24 mouse cellular contexts compared by ENCODE assay signal in the genomic region with DNA sequence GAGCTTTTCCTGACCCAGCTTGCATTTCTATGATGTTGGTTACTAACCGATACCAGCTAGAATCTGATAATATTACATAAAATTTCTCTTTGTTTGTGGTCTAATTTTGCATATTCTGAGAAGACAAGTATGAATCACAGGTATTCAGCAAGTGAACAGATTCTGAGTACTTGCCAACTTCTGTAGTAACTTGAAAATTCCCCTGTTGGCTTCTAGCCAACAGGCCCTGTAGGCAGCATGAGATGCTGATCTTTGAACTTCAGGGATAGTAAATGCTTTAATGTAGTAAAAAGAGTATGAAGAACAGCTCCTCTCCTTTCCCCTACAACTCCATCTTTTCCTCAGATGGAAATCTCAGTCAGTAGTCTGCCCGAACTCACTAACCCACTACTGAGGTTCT.
DNase-seq lines count a peak whose midpoint lies in the region; ATAC-seq and TF ChIP-seq lines count a peak whose summit lies in the region.
"Had no signal": no experiment of that assay in that cellular context is flagged by ENCODE, and none has a peak within 500 bp of the region (broad histone marks: within the 10 kb centered on the region; RNA-seq: fewer than 3 reads in every experiment).

No protein-coding gene starts in this region.

- H3K4me1 ChIP-seq in embryonic facial prominence, embryonic 14.5 days (ENCODE audit: control insufficient read depth, insufficient read depth, low read length), result no peaks in the 10 kb centered on the region
- H3K4me1 ChIP-seq in embryonic facial prominence, embryonic 10.5 days, result peaks cover 3% of the 10 kb centered on the region; the same call in 1 of the 2 replicates
- H3K4me1 ChIP-seq in limb, embryonic 14.5 days (ENCODE audit: control insufficient read depth, insufficient read depth, low read length), result peaks cover 6% of the 10 kb centered on the region; the same call in 1 of the 2 replicates
- H3K4me1 ChIP-seq in limb, embryonic 10.5 days, result peaks cover 7% of the 10 kb centered on the region; the same call in 1 of the 2 replicates
- no peaks in the 10 kb centered on the region for H3K4me1 ChIP-seq in forebrain, embryonic 13.5 days

- TF ChIP-seq POLR2A in limb, embryonic 14.5 days (IDR thresholded peaks at IDR 0.05; ENCODE audit: borderline replicate concordance, extremely low read depth, insufficient read depth, insufficient read length), result no peak

- no peak for ATAC-seq in embryonic facial prominence, embryonic 14.5 days (ENCODE audit: low read depth)
- ATAC-seq in limb, embryonic 14.5 days (ENCODE audit: low FRiP score, low read depth), result no peak
- ATAC-seq in forebrain, embryonic 13.5 days, result no peak
- ATAC-seq: activated CD4-positive, CD25-positive, alpha-beta regulatory T cell, adult 4 months; CD4-positive, CD25-positive, alpha-beta regulatory T cell, adult 4 months; forebrain, embryonic 16.5 days; Patski had no signal

- peak; percentile 51 for DNase-seq in embryonic facial prominence, embryonic 14.5 days (ENCODE audit: low spot score)
- no peak for DNase-seq in embryonic facial prominence, embryonic 10.5 days (ENCODE audit: low spot score)
- DNase-seq in limb, embryonic 14.5 days (ENCODE audit: low spot score), result peak; percentile 27
- DNase-seq in limb, embryonic 10.5 days (ENCODE audit: low spot score), result no peak
- peak; percentile 35 for DNase-seq in 3134 (ENCODE audit: extremely low read depth, insufficient read length, low spot score)
- peak; percentile 56 for DNase-seq in Muller cell, postnatal 12 days (ENCODE audit: inconsistent ontology term)
- no peak for DNase-seq in frontal cortex, postnatal 36 days (ENCODE audit: low spot score in 2 of 2)
- DNase-seq: adrenal gland, adult 8-10 months; adrenal gland, postnatal 14 days; adrenal gland, postnatal 36 days; B cell, adult 2 months; cerebellum, adult 11-12 months; cerebellum, adult 2 months; cerebellum, adult 9-10 months; cerebellum, postnatal 10 days; cerebellum, postnatal 25 days had no signal

- no peak overlapping the region for H3K4me3 ChIP-seq in embryonic facial prominence, embryonic 14.5 days (ENCODE audit: low read depth, low read length)
- H3K4me3 ChIP-seq in embryonic facial prominence, embryonic 10.5 days, result no peak overlapping the region
- H3K4me3 ChIP-seq in limb, embryonic 14.5 days (replicated peaks; ENCODE audit: low read length), result no peak overlapping the region
- H3K4me3 ChIP-seq in limb, embryonic 10.5 days, result no peak overlapping the region
- no peak overlapping the region for H3K4me3 ChIP-seq in forebrain, embryonic 13.5 days
- H3K4me3 ChIP-seq: embryonic facial prominence, embryonic 13.5 days had no signal

- no peaks in the 10 kb centered on the region for H3K27me3 ChIP-seq in embryonic facial prominence, embryonic 14.5 days (replicated peaks; ENCODE audit: control insufficient read depth, insufficient read depth, low read length)
- H3K27me3 ChIP-seq in embryonic facial prominence, embryonic 10.5 days (replicated peaks; ENCODE audit: low read depth, poor library complexity, severe bottlenecking), result no peaks in the 10 kb centered on the region
- no peaks in the 10 kb centered on the region for H3K27me3 ChIP-seq in limb, embryonic 14.5 days (ENCODE audit: control insufficient read depth, insufficient read depth, low read length)
- H3K27me3 ChIP-seq in limb, embryonic 10.5 days (ENCODE audit: low read depth, poor library complexity, severe bottlenecking), result no peaks in the 10 kb centered on the region
- H3K27me3 ChIP-seq in forebrain, embryonic 13.5 days, result no peaks in the 10 kb centered on the region
- H3K27me3 ChIP-seq: CH12.LX; embryonic facial prominence, embryonic 13.5 days; Patski had no signal

- H3K4me2 ChIP-seq in embryonic facial prominence, embryonic 14.5 days (ENCODE audit: low read depth, low read length), result no peak overlapping the region
- H3K4me2 ChIP-seq in limb, embryonic 14.5 days (replicated peaks; ENCODE audit: low read depth, low read length, severe bottlenecking), result no peak overlapping the region
- H3K4me2 ChIP-seq in forebrain, embryonic 13.5 days, result no peak overlapping the region
- H3K4me2 ChIP-seq: embryonic facial prominence, embryonic 13.5 days had no signal

- no peak overlapping the region for H3K27ac ChIP-seq in embryonic facial prominence, embryonic 14.5 days (replicated peaks; ENCODE audit: low read depth, low read length)
- H3K27ac ChIP-seq in embryonic facial prominence, embryonic 10.5 days (replicated peaks), result no peak overlapping the region
- H3K27ac ChIP-seq in limb, embryonic 14.5 days (replicated peaks; ENCODE audit: low read depth, low read length), result no peak overlapping the region
- no peak overlapping the region for H3K27ac ChIP-seq in limb, embryonic 10.5 days
- H3K27ac ChIP-seq in forebrain, embryonic 13.5 days, result no peak overlapping the region
- H3K27ac ChIP-seq: embryonic facial prominence, embryonic 13.5 days had no signal

- no peak overlapping the region for H3K9ac ChIP-seq in embryonic facial prominence, embryonic 14.5 days (ENCODE audit: low read depth, low read length)
- H3K9ac ChIP-seq in limb, embryonic 14.5 days (ENCODE audit: low read depth, low read length, severe bottlenecking), result no peak overlapping the region
- no peak overlapping the region for H3K9ac ChIP-seq in forebrain, embryonic 13.5 days
- H3K9ac ChIP-seq: embryonic facial prominence, embryonic 13.5 days had no signal

- H3K9me3 ChIP-seq in embryonic facial prominence, embryonic 14.5 days (ENCODE audit: control insufficient read depth, low read length), result no peaks in the 10 kb centered on the region
- H3K9me3 ChIP-seq in embryonic facial prominence, embryonic 10.5 days, result no peaks in the 10 kb centered on the region
- H3K9me3 ChIP-seq in limb, embryonic 14.5 days (ENCODE audit: control insufficient read depth, low read length), result no peaks in the 10 kb centered on the region
- H3K9me3 ChIP-seq in limb, embryonic 10.5 days (replicated peaks), result no peaks in the 10 kb centered on the region
- H3K9me3 ChIP-seq in forebrain, embryonic 13.5 days (replicated peaks), result no peaks in the 10 kb centered on the region
- H3K9me3 ChIP-seq: embryonic facial prominence, embryonic 13.5 days; G1E had no signal

- WGBS in embryonic facial prominence, embryonic 14.5 days, result 73% methylated on average over 2 of the region's 2 CpGs
- 94% methylated on average over 2 of the region's 2 CpGs for WGBS in embryonic facial prominence, embryonic 10.5 days
- 90% methylated on average over 2 of the region's 2 CpGs for WGBS in limb, embryonic 14.5 days
- 94% methylated on average over 2 of the region's 2 CpGs for WGBS in limb, embryonic 10.5 days
- 100% methylated on average over 2 of the region's 2 CpGs for WGBS in forebrain, embryonic 13.5 days

- no peaks in the 10 kb centered on the region for H3K36me3 ChIP-seq in embryonic facial prominence, embryonic 14.5 days (ENCODE audit: control insufficient read depth, insufficient read depth, low read length)
- no peaks in the 10 kb centered on the region for H3K36me3 ChIP-seq in embryonic facial prominence, embryonic 10.5 days (replicated peaks)
- no peaks in the 10 kb centered on the region for H3K36me3 ChIP-seq in limb, embryonic 14.5 days (ENCODE audit: control insufficient read depth, insufficient read depth, low read length)
- H3K36me3 ChIP-seq in limb, embryonic 10.5 days, result no peaks in the 10 kb centered on the region
- H3K36me3 ChIP-seq in forebrain, embryonic 13.5 days (ENCODE audit: poor library complexity, severe bottlenecking), result no peaks in the 10 kb centered on the region
- H3K36me3 ChIP-seq: embryonic facial prominence, embryonic 13.5 days; G1E had no signal

Comparison
In these comparisons a context has a peak if more than half of its experiments do, and no peak if none do; other contexts are left out.
1. DNase-seq: peak in embryonic facial prominence, embryonic 14.5 days (single experiment), limb, embryonic 14.5 days (single experiment), 3134 (single experiment) and Muller cell, postnatal 12 days (single experiment); none in embryonic facial prominence, embryonic 10.5 days (single experiment), limb, embryonic 10.5 days (single experiment) and frontal cortex, postnatal 36 days (0 of 2).